Mouse (Mus musculus) liver, embryonic 12.5 days (tissue): ENCODE measurements around the gene Poc1a. TPM values are rescaled to one million over a fixed set of nuclear protein-coding genes. Genes with fewer than 3 reads are reported as not detected.
A peak's percentile ranks its signal among the peaks of the same experiment; 100 is the strongest.

Experiments
- ATAC-seq: fragments of 200-750 bp; cut with Nextera tagmentation; 2 replicates; pipeline ENCODE4 v1.8.0; 2017; ENCODE audit warnings: moderate number of reproducible peaks, mild to moderate bottlenecking, moderate library complexity
- H3K27ac ChIP-seq: fragments of 300-500 bp; sonication (generic); 2 replicates; pipeline ENCODE4 v1.5.1; 2016; ENCODE audit warnings: mild to moderate bottlenecking
- H3K27me3 ChIP-seq: fragments of 300-500 bp; sonication (generic); replicated peaks from 2 replicates; pipeline ENCODE4 v1.6.1; 2016; ENCODE audit warnings: mild to moderate bottlenecking, moderate library complexity
- H3K36me3 ChIP-seq: fragments of 300-500 bp; sonication (generic); 2 replicates; pipeline ENCODE4 v1.6.1; 2016; ENCODE audit warnings: mild to moderate bottlenecking, moderate library complexity
- H3K4me1 ChIP-seq: fragments of 300-500 bp; sonication (generic); 2 replicates; pipeline ENCODE4 v1.6.1; 2016
- H3K4me2 ChIP-seq: fragments of 300-500 bp; sonication (generic); 2 replicates; pipeline ENCODE4 v1.6.1; 2016; ENCODE audit warnings: mild to moderate bottlenecking, moderate library complexity
- H3K4me3 ChIP-seq: fragments of 300-500 bp; sonication (generic); 2 replicates; pipeline ENCODE4 v1.5.1; 2016; ENCODE audit warnings: mild to moderate bottlenecking, moderate library complexity
- H3K9ac ChIP-seq: fragments of 300-500 bp; sonication (generic); 2 replicates; pipeline ENCODE4 v1.6.1; 2016; ENCODE audit warnings: mild to moderate bottlenecking, moderate library complexity
- H3K9me3 ChIP-seq: fragments of 300-500 bp; sonication (generic); replicated peaks from 2 replicates; pipeline ENCODE4 v1.6.1; 2016; ENCODE audit warnings: mild to moderate bottlenecking, moderate library complexity
- WGBS: fragments of 180-500 bp; shearing (Covaris S2); methylation state at CpG from one replicate; pipeline ENCODE4 v1.1.7; 2016; ENCODE audit not compliant: insufficient replicate concordance; 5-methylcytosine and 5-hydroxymethylcytosine counted together
- polyA plus RNA-seq: library from polyadenylated mRNA; unstranded; fragments of >200 nt; fragmentation: Nextera tagmentation; extraction: Ambion mirVana; gene quantifications from 2 replicates; pipeline ENCODE4 v1.2.1, GENCODE M21; 2016

The Poc1a gene
- polyA plus RNA-seq, 1 experiment from 2014 or later = 29.0 TPM

DNA sequence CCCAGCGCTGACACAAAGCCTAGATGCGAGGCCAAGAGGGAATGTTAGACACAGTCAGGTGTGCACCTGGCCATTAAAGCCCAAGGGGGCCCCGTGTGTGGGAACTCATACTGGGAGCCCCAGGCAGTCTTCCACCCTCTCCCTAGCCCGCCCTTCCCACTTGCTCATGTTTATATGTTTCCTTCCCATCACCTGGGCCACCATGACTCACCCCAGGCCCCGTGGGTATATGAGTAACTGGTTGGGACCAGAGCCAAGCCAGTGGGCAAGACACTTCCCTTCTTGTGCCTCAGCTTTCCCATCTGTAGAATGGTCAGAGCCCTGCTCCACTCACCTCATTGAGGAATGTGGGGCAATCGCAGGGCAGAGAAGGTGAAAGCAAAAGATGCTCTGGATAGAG lies 80.3 kb downstream of the Poc1a start:
- Histone ChIP-seq H3K9ac (no peak overlapping the region), H3K36me3 (no peaks in the 10 kb centered on the region), H3K27me3 (peaks cover 18% of the 10 kb centered on the region; the same call in 1 of the 2 replicates), H3K4me1 (peaks cover 16% of the 10 kb centered on the region), H3K9me3 (no peaks in the 10 kb centered on the region), H3K27ac (no peak overlapping the region), H3K4me3 (no peak overlapping the region), H3K4me2 (no peak overlapping the region)
- 70% methylated on average over 6 of the region's 6 CpGs for WGBS
- ATAC-seq = no peak

- H3K27ac ChIP-seq = no peak overlapping the region
- H3K4me1 ChIP-seq = peaks cover 48% of the 10 kb centered on the region
- H3K9ac ChIP-seq = no peak overlapping the region
- no peak overlapping the region for H3K4me3 ChIP-seq
- H3K4me2 ChIP-seq = no peak overlapping the region
- WGBS = 43% methylated on average over 7 of the region's 7 CpGs
- no peaks in the 10 kb centered on the region for H3K36me3 ChIP-seq
- ATAC-seq = no peak
- no peaks in the 10 kb centered on the region for H3K9me3 ChIP-seq
- H3K27me3 ChIP-seq = peaks cover 39% of the 10 kb centered on the region
Observed at GRCm38 (mm10) chr9:106365333-106365732, 84.5 kb downstream of the Poc1a start.

DNA sequence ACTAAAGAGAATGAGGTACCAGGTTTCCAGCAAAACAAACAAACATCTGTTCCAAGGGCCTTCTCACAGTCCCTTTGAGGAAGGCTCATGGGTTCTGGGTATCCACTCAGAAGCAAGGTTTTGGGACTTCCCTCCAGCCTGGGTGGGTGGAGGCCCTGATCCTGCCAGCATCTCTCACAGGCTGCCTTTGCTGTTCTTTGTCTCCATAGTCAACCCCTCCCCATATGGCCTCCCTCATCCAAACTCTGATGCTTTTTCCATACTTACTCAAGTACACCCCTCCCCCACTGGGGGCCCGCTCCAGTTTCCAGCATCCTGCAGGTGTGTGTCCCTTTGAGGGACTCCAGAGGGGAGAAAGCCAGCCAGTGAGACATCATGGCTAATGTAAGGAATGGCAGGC lies 85.3 kb downstream of the Poc1a start:
- Histone ChIP-seq H3K9me3 (no peaks in the 10 kb centered on the region), H3K36me3 (peaks cover 8% of the 10 kb centered on the region), H3K9ac (no peak overlapping the region), H3K27ac (no peak overlapping the region), H3K4me1 (peaks cover 57% of the 10 kb centered on the region), H3K4me3 (no peak overlapping the region), H3K4me2 (no peak overlapping the region), H3K27me3 (peaks cover 43% of the 10 kb centered on the region)
- 50% methylated on average over 1 of the region's 1 CpGs for WGBS
- no peak for ATAC-seq

DNA sequence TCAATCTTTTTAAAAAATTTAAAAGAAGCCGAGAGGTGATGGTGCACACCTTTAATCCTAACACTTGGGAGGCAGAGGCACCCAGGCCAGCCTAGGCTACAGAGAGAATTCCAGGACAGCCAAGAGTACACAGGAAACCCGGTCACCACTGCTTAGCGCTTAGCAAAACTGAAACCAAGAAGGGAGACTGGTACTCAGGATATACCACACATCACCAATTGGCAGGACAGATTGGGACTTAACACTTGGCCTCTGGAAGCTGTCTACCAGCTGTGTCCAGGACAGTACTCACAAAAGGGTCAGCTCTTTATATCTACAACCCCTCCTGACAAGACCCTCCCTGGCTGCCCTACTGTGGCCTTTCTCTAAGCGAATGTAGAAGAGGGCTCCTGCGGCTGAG lies 86.1 kb downstream of the Poc1a start:
- WGBS = 21% methylated on average over 5 of the region's 5 CpGs
- peak overlapping the region; percentile 89 for H3K4me2 ChIP-seq
- peaks cover 57% of the 10 kb centered on the region for H3K4me1 ChIP-seq

DNA sequence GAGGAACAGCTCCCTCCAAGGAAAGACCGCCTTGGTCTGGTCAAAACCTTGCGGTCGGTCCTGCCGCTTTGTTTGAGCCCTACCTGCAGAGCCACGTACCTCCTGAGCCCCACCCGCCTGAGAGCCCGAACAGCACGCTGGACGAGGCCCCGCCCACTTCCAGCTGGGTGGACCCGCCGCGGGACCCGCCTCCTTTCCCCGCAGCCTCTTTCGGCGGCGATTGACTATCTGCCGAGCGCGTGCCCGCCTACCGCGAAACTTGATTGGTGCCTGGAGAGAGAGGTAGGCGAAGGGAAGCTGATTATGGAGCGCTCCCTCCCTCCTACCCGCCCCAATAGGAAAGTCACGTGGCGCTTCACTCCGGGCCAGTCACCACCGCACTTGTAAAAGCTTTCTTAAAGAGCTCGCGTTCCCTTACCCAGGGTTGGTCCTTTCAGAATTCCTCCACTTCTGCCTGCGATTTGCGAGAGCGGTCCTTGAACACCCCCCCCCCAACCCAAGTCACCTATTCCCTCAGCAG lies 86.8 kb downstream of the Poc1a start:
- 1% methylated on average over 36 of the region's 36 CpGs for WGBS
- H3K9ac ChIP-seq = peak overlapping the region; percentile 83
- H3K27me3 ChIP-seq = peaks cover 40% of the 10 kb centered on the region
- peak overlapping the region; percentile 80 for H3K4me3 ChIP-seq
- peak overlapping the region; percentile 89 for H3K4me2 ChIP-seq
- H3K36me3 ChIP-seq = peaks cover 21% of the 10 kb centered on the region
- H3K4me1 ChIP-seq = peaks cover 64% of the 10 kb centered on the region
- H3K27ac ChIP-seq = peak overlapping the region; percentile 82
- H3K9me3 ChIP-seq = no peaks in the 10 kb centered on the region
- ATAC-seq = peak; percentile 92

More for the DNA sequence above, 86.1 kb downstream of the Poc1a start:
- H3K9me3 ChIP-seq = no peaks in the 10 kb centered on the region
- H3K9ac ChIP-seq = peak overlapping the region; percentile 62
- H3K27me3 ChIP-seq = peaks cover 42% of the 10 kb centered on the region
- H3K36me3 ChIP-seq = peaks cover 15% of the 10 kb centered on the region
- no peak overlapping the region for H3K27ac ChIP-seq
- H3K4me3 ChIP-seq = peak overlapping the region; percentile 56
- ATAC-seq = no peak

DNA sequence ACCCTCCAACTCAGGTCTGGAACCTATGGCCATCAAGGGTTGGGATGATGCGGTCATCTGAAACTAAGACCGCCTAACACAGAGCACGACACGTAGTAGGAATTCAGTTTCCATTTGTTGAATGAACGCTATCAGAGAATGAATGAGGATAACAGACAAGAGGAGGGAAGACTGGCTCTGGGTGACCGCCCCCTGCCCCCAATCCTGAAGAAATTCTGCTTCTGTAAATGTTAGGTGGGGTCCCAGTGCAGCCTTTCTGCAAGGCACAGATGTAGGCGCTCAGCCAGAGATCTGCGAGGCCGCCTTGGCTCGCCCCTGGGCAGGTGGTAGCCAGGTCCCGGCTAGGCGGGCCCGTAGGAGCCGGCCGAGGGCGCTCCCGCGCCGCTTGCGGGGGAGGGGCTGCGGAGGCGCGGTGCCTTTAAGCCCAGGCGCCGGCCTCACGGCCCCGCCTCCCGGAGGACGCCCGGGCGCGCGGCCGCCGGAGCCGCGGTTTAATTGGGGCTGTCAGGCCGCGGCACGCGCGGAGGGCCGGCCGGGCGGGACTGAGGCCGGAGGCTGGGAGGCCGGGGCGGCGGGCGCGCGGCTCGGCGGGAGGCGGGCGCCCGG lies 87.4 kb downstream of the Poc1a start, which contains the start of gene Dusp7:
Gene Dusp7, plus strand, starts transcription at position 521 of the 606 bp plus-strand sequence.
- Histone ChIP-seq H3K27ac (peak within 1 kb of the TSS; percentile 82), H3K4me2 (peak within 1 kb of the TSS; percentile 89), H3K9me3 (no peaks in the 10 kb centered on the region), H3K4me3 (peak within 1 kb of the TSS; percentile 80), H3K36me3 (peaks cover 27% of the 10 kb centered on the region), H3K4me1 (peaks cover 68% of the 10 kb centered on the region), H3K9ac (peak within 1 kb of the TSS; percentile 83), H3K27me3 (peaks cover 40% of the 10 kb centered on the region)
- ATAC-seq = peak; percentile 62
- WGBS = under 1% methylated on average over 56 of the region's 57 CpGs

DNA sequence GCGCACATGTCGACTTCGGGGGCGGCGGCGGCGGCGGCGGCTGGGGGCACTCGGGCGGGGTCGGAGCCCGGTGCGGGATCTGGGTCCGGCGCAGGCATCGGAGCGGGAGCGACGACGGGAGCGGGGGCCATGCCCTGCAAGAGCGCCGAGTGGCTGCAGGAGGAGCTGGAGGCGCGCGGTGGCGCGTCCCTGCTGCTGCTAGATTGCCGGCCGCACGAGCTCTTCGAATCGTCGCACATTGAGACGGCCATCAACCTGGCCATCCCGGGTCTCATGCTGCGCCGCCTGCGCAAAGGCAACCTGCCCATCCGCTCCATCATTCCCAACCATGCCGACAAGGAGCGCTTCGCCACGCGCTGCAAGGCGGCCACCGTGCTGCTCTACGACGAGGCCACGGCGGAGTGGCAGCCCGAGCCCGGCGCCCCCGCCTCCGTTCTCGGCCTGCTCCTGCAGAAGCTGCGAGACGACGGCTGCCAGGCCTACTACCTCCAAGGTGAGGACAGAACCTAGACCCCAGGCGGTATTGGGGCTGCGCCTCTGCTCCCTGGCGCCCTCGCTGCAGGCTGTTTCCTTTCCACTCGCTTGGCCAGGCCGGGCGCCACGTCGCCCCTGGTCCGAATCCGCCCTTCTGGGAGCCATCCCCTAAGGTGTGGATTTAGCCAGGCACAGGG lies 88.1 kb downstream of the Poc1a start:
- peak overlapping the region; percentile 89 for H3K4me2 ChIP-seq

GRCm38 (mm10) chr9:106369801-106370485 lies 89.1 kb downstream of the Poc1a start:
- H3K4me3 ChIP-seq = peak overlapping the region; percentile 80
- ATAC-seq = no peak
- peaks cover 42% of the 10 kb centered on the region for H3K36me3 ChIP-seq
- peak overlapping the region; percentile 89 for H3K4me2 ChIP-seq
- no peak overlapping the region for H3K27ac ChIP-seq
- 15% methylated on average over 11 of the region's 11 CpGs for WGBS
- peaks cover 69% of the 10 kb centered on the region for H3K4me1 ChIP-seq
- H3K9ac ChIP-seq = peak overlapping the region; percentile 83
- H3K27me3 ChIP-seq = peaks cover 35% of the 10 kb centered on the region
- no peaks in the 10 kb centered on the region for H3K9me3 ChIP-seq

More for the DNA sequence above, 88.1 kb downstream of the Poc1a start:
- H3K9me3 ChIP-seq = no peaks in the 10 kb centered on the region
- peaks cover 67% of the 10 kb centered on the region for H3K4me1 ChIP-seq
- H3K27ac ChIP-seq = peak overlapping the region; percentile 82
- H3K9ac ChIP-seq = peak overlapping the region; percentile 83
- H3K4me3 ChIP-seq = peak overlapping the region; percentile 80
- ATAC-seq = peak; percentile 13
- peaks cover 34% of the 10 kb centered on the region for H3K36me3 ChIP-seq
- peaks cover 40% of the 10 kb centered on the region for H3K27me3 ChIP-seq
- under 1% methylated on average over 72 of the region's 72 CpGs for WGBS

DNA sequence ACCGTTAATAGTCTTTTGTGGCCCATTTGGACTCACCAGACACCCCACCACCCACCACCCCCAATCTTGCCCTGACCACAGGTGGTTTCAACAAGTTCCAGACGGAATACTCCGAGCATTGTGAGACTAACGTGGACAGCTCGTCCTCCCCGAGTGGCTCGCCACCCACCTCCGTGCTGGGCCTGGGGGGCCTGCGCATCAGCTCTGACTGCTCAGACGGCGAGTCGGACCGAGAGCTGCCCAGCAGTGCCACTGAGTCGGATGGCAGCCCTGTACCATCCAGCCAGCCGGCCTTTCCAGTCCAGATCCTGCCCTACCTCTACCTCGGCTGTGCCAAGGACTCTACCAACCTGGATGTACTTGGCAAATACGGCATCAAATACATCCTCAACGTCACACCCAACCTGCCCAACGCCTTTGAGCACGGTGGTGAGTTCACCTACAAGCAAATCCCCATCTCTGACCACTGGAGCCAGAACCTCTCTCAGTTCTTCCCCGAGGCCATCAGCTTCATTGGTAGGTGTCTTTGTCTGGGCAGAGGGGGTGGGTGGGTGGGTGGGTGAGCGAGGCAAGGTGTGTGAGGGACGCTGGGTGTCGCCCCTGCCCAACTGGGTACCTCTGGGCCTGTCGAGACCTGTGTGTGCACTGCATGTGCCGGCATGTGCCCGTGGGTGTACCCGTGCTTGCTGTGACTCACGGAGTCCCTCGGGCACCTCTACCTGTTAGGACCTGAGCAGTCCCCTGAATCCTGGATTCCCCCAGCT lies 89.9 kb downstream of the Poc1a start:
- H3K4me3 ChIP-seq = peak overlapping the region; percentile 80
- peaks cover 69% of the 10 kb centered on the region for H3K4me1 ChIP-seq
- WGBS = 83% methylated on average over 30 of the region's 30 CpGs
- no peaks in the 10 kb centered on the region for H3K9me3 ChIP-seq
- no peak for ATAC-seq
- no peak overlapping the region for H3K9ac ChIP-seq
- H3K27ac ChIP-seq = no peak overlapping the region; the same call in 1 of the 2 replicates
- peak overlapping the region; percentile 89 for H3K4me2 ChIP-seq
- H3K36me3 ChIP-seq = peaks cover 46% of the 10 kb centered on the region
- H3K27me3 ChIP-seq = peaks cover 28% of the 10 kb centered on the region

DNA sequence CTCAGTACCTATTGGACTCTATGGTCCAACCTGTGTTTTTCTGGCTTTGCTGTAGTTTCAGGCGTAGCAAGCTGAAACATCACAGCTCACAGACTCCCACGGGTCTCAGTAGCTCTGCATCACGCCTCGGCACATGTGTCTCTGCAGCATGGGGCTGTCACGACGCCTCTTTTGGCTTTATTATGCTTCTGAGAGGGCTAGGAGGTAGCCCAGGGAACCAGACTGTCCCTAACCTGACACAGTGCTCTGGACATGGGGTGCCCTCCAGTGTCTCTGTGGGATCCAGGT lies 90.5 kb downstream of the Poc1a start:
- WGBS = 62% methylated on average over 6 of the region's 6 CpGs
- Histone ChIP-seq H3K4me3 (0 out of 2 replicates have a peak overlapping the region, but pooled peaks have one; percentile 8), H3K4me2 (peak overlapping the region; percentile 89)

GRCm38 (mm10) chr9:106371776-106372175 lies 90.9 kb downstream of the Poc1a start:
- Histone ChIP-seq H3K4me3 (0 out of 2 replicates have a peak overlapping the region, but pooled peaks have one; percentile 8), H3K4me2 (peak overlapping the region; percentile 89), H3K36me3 (peaks cover 47% of the 10 kb centered on the region), H3K27me3 (peaks cover 20% of the 10 kb centered on the region), H3K4me1 (peaks cover 63% of the 10 kb centered on the region), H3K9me3 (no peaks in the 10 kb centered on the region), H3K27ac (peak overlapping the region; percentile 32; the same call in 1 of the 2 replicates), H3K9ac (no peak overlapping the region)
- no peak for ATAC-seq
- 23% methylated on average over 6 of the region's 6 CpGs for WGBS

More for the DNA sequence above, 90.5 kb downstream of the Poc1a start:
- peaks cover 46% of the 10 kb centered on the region for H3K36me3 ChIP-seq
- no peaks in the 10 kb centered on the region for H3K9me3 ChIP-seq
- H3K4me1 ChIP-seq = peaks cover 68% of the 10 kb centered on the region
- H3K27ac ChIP-seq = peak overlapping the region; percentile 32; the same call in 1 of the 2 replicates
- ATAC-seq = no peak
- H3K9ac ChIP-seq = no peak overlapping the region
- H3K27me3 ChIP-seq = peaks cover 23% of the 10 kb centered on the region
